Mouse (Mus musculus) spleen, adult 2 months (tissue): ENCODE measurements around the gene Gas7. TPM values are rescaled to one million over a fixed set of nuclear protein-coding genes. Genes with fewer than 3 reads are reported as not detected.

Experiments
- DNase-seq, 2 experiments: peaks; one replicate each; pipeline versions ENCODE4 v3.0.0 to v3.0.0-alpha.2; 2012 to 2021; ENCODE audit warnings: low spot score in 2 of 2, low read depth in 1 of 2
- H3K27ac ChIP-seq: fragments of 200-500 bp; 2 replicates; pipeline ENCODE4 v1.5.1; 2012; ENCODE audit warnings: low read length, inconsistent platforms; ENCODE audit not compliant: insufficient read depth
- H3K27me3 ChIP-seq: fragments of 200-500 bp; 2 replicates; pipeline ENCODE4 v1.6.1; 2012; ENCODE audit warnings: mild to moderate bottlenecking, moderate library complexity, low read length, inconsistent platforms; ENCODE audit not compliant: control insufficient read depth, insufficient read depth
- H3K36me3 ChIP-seq: fragments of 200-500 bp; 2 replicates; pipeline ENCODE4 v1.6.1; 2012; ENCODE audit warnings: mild to moderate bottlenecking, low read length, inconsistent platforms; ENCODE audit not compliant: control insufficient read depth, insufficient read depth
- H3K4me1 ChIP-seq: fragments of 200-500 bp; 2 replicates; pipeline ENCODE4 v1.6.1; 2011; ENCODE audit warnings: inconsistent platforms; ENCODE audit not compliant: control insufficient read depth, insufficient read depth, insufficient read length
- H3K4me3 ChIP-seq: fragments of 200-500 bp; 2 replicates; pipeline ENCODE4 v1.5.1; 2011; ENCODE audit warnings: mild to moderate bottlenecking, inconsistent platforms; ENCODE audit not compliant: insufficient read depth, insufficient read length; ENCODE audit errors: extremely low read depth
- CTCF ChIP-seq: fragments of 200-500 bp; IDR thresholded peaks from 2 replicates; pipeline ENCODE4 v1.5.1; 2011; ENCODE audit warnings: mild to moderate bottlenecking, inconsistent platforms; ENCODE audit not compliant: insufficient read depth, insufficient read length, insufficient replicate concordance; ENCODE audit errors: extremely low read depth
- POLR2A ChIP-seq: fragments of 200-500 bp; IDR thresholded peaks from 2 replicates; pipeline ENCODE4 v1.6.1; 2011; ENCODE audit warnings: low read depth, low read length, inconsistent platforms
- WGBS: fragments of 180-500 bp; shearing (Covaris S2); methylation state at CpG from one replicate; pipeline ENCODE4 v1.1.7; 2018; 5-methylcytosine and 5-hydroxymethylcytosine counted together
- polyA plus RNA-seq: library from polyadenylated mRNA; depleted of rRNA; stranded (reverse); fragments of >200 nt; gene quantifications from 2 replicates; pipeline ENCODE4 v1.2.3, GENCODE M21; 2012

The Gas7 gene
- polyA plus RNA-seq, 1 experiment, result 4.3 TPM

DNA sequence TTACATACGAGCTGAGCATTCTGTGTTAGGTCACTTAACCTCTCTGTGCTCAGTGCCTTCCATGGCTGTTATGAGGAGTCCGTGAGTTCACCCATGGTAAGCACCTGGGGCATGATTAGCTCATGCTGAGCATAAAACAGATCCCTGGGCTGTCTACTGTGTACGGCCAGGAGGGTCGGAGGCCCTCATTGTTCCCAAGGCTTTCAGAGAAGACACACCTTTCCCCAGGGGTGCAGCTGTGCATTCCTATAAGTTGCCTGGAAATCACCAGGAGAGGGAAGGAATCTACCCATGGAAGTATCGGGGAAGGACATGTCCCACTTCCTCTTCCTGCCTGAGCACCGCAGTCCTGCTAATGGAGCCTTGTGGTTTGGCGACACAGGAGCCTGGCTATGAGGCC is 201.1 kb downstream of the Gas7 start:
- Histone ChIP-seq H3K27me3 (no peaks in the 10 kb centered on the region), H3K36me3 (no peaks in the 10 kb centered on the region), H3K4me1 (no peaks in the 10 kb centered on the region), H3K27ac (no peak overlapping the region), H3K4me3 (no peak overlapping the region)
- TF ChIP-seq CTCF (no peak), POLR2A (no peak)
- 72% methylated on average over 7 of the region's 7 CpGs for WGBS
- DNase-seq, result no peak

DNA sequence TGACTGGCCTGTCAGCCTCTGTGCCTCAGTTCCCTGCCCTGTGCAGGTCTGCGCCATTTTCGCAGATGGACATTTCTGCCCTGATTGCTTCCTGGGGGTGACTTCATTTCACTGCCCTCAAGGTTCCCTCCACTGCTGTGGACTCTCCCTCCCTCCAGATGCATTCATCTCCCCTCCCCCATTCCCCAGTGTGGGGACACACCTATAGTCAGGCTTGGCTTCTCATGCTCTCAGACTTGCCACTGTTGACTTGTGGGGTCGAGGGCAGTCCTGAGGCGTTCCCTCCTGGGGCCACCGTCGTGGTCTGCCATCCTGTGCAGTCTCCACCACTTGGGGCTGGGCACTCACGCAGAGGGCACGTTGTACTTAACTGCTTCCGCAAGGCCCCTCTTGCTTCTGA is 201.6 kb downstream of the Gas7 start:
- no peak for TF ChIP-seq POLR2A
- TF ChIP-seq CTCF, result no peak
- no peak overlapping the region for H3K4me3 ChIP-seq
- no peaks in the 10 kb centered on the region for H3K36me3 ChIP-seq
- H3K27ac ChIP-seq, result no peak overlapping the region
- DNase-seq, result no peak
- no peaks in the 10 kb centered on the region for H3K27me3 ChIP-seq
- WGBS, result 83% methylated on average over 9 of the region's 9 CpGs
- H3K4me1 ChIP-seq, result no peaks in the 10 kb centered on the region

DNA sequence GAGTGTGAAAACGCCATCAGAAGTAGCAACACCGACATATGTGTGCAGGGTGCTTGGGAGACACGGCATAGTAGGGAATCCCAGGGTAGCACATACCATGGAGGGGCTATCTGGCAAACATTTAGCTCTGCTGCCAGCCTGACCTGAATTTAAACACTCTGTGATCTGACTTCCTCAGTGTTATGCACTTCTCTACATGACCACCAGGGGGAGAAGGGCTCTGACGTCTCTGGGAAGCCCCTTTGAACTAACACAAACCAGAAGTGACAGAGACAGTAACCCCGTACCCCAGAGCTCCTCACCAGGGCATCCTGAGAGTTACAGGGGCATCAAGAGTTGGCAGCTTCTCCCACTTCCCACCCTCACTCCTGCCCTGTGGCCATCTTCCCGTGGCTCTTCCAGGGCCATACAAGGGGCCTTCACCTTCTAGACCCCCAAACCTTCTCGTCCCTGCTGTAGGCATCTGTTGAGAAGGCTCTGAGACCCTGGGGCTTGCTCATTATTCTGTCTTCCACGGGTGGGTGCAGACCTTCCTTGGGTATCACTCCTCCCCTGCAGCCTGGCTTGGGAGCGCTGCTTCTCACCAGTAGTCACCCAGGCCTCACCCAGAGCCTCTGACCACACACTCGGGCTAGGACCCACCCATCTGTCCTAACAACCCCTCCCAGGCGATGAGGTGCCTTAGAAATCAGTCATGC is 202.6 kb downstream of the Gas7 start:
- 51% methylated on average over 11 of the region's 11 CpGs for WGBS
- H3K4me3 ChIP-seq, result no peak overlapping the region
- peak; percentile 18 to 34 for DNase-seq
- no peak overlapping the region for H3K27ac ChIP-seq
- no peaks in the 10 kb centered on the region for H3K27me3 ChIP-seq
- TF ChIP-seq CTCF (peak; percentile 44; the same call in 1 of the 2 replicates), POLR2A (no peak)
- H3K4me1 ChIP-seq, result no peaks in the 10 kb centered on the region
- no peaks in the 10 kb centered on the region for H3K36me3 ChIP-seq

DNA sequence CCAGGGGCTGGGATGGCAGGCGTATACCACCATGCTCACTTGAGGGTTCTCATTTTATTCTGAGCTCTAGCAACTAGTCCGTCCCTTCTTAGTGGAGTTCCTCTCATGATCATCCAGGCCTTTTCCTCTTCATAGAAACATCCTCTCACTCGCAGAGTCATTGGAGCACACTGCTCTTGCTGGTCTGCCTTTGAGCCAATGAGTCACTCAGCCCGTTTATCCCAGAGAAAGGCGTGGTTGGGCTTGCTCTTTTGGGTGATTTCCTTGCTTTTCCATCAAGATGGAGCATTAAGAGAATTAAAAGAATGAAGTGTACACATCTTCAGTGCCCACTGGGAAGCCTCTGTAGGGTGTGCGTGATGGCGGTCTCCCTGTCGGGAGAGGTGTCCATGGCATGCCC is 206.2 kb downstream of the Gas7 start:
- WGBS, result 90% methylated on average over 8 of the region's 8 CpGs
- TF ChIP-seq CTCF, result no peak
- TF ChIP-seq POLR2A, result no peak
- Histone ChIP-seq H3K4me1 (no peaks in the 10 kb centered on the region), H3K4me3 (no peak overlapping the region), H3K27me3 (no peaks in the 10 kb centered on the region), H3K27ac (no peak overlapping the region), H3K36me3 (no peaks in the 10 kb centered on the region)
- no peak for DNase-seq

DNA sequence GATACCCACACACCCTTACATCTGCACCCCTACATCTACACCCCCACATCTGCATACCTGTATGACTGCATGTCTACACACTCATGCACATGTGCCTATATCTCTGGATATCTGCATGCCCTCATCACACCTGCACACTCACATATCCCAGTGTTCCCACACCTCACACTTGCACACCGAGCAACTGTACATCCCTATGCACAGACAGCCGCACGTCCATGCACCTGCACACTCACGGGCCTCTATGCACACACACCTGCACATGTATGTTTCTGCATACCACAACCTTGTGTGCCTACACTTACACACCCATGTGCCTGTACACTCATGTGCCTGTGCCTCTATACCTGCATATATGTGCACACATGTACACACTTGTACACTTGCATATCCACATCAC is 208.2 kb downstream of the Gas7 start:
- H3K27me3 ChIP-seq, result no peaks in the 10 kb centered on the region
- no peak overlapping the region for H3K4me3 ChIP-seq
- no peak for TF ChIP-seq CTCF
- no peak for TF ChIP-seq POLR2A
- H3K36me3 ChIP-seq, result no peaks in the 10 kb centered on the region
- no peaks in the 10 kb centered on the region for H3K4me1 ChIP-seq
- WGBS, result 93% methylated on average over 4 of the region's 4 CpGs
- no peak for DNase-seq
- H3K27ac ChIP-seq, result no peak overlapping the region

DNA sequence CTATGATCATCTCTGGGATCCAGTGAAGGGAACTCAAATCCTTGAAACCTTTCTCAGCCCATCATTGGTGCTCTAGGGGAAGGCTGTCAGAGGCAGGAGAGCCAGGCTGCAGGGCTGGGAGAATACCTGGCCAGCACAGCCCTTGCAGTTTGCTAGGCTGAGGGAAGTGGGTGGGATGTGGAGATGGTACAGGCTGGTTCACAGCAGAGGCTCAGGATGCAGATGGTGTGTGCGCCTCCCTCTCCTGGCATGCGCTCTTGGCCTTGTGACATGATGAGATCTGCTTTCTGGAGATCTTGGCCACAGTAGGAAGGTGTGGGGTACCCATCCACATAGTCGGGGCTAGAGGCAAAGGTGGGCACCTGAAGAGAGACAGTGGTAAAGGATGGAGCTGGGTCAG is 209.0 kb downstream of the Gas7 start:
- no peaks in the 10 kb centered on the region for H3K4me1 ChIP-seq
- no peaks in the 10 kb centered on the region for H3K27me3 ChIP-seq
- H3K4me3 ChIP-seq, result no peak overlapping the region
- 91% methylated on average over 3 of the region's 3 CpGs for WGBS
- TF ChIP-seq POLR2A, result no peak
- no peak for DNase-seq
- H3K27ac ChIP-seq, result no peak overlapping the region
- no peaks in the 10 kb centered on the region for H3K36me3 ChIP-seq

DNA sequence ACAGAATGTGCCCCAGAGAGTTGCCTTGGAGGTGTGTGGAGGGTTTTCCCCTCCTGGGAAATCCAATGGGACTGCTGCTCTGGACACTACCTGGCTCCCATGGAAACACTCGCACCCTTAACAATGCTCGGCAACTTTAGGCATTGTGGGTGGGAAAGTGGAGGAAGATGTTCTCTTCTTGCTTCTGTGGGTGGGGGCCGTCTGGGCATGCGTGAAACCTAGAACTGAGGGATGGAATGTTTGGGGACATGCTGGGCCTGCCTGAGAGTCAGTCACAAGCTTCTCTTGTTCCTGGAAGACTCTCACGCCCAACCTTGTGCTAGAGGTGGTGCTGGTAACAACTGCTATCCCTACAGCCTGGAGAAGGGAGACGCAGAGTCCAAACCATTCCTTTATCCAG is 209.7 kb downstream of the Gas7 start:
- no peak for TF ChIP-seq POLR2A
- no peak for TF ChIP-seq CTCF
- H3K27me3 ChIP-seq, result no peaks in the 10 kb centered on the region
- DNase-seq, result no peak
- 85% methylated on average over 6 of the region's 6 CpGs for WGBS
- H3K36me3 ChIP-seq, result no peaks in the 10 kb centered on the region
- no peak overlapping the region for H3K4me3 ChIP-seq
- H3K4me1 ChIP-seq, result no peaks in the 10 kb centered on the region
- no peak overlapping the region for H3K27ac ChIP-seq
